Mouse (Mus musculus) stomach, postnatal 0 days (tissue): ENCODE results near the gene Paqr9. TPM values are rescaled to one million over a fixed set of nuclear protein-coding genes. Genes with fewer than 3 reads are reported as not detected.
A peak's percentile ranks its signal among the peaks of the same experiment; 100 is the strongest.

Experiments used
- ATAC-seq: fragments of 200-750 bp; cut with Nextera tagmentation; 2 replicates; pipeline ENCODE4 v1.8.0; 2017; ENCODE audit not compliant: low FRiP score, low TSS enrichment
- DNase-seq: peaks from one replicate; pipeline ENCODE4 v3.0.0-alpha.2; 2016; ENCODE audit warnings: low spot score
- H3K27ac ChIP-seq: fragments of 300-500 bp; sonication (generic); replicated peaks from 2 replicates; pipeline ENCODE4 v1.5.1; 2014; ENCODE audit warnings: mild to moderate bottlenecking, control low read depth
- H3K27me3 ChIP-seq: fragments of 300-500 bp; sonication (generic); 2 replicates; pipeline ENCODE4 v1.6.1; 2014; ENCODE audit warnings: low read length; ENCODE audit not compliant: control insufficient read depth, insufficient read depth
- H3K36me3 ChIP-seq: fragments of 300-500 bp; sonication (generic); 2 replicates; pipeline ENCODE4 v1.6.1; 2014; ENCODE audit warnings: low read length, mixed read lengths; ENCODE audit not compliant: control insufficient read depth, insufficient read depth
- H3K4me1 ChIP-seq: fragments of 300-500 bp; sonication (generic); replicated peaks from 2 replicates; pipeline ENCODE4 v1.6.1; 2014; ENCODE audit warnings: antibody characterized with exemption; ENCODE audit not compliant: control insufficient read depth, insufficient read depth
- H3K4me2 ChIP-seq: fragments of 300-500 bp; sonication (generic); replicated peaks from 2 replicates; pipeline ENCODE4 v1.6.1; 2014; ENCODE audit warnings: low read depth, mild to moderate bottlenecking, control low read depth, moderate library complexity
- H3K4me3 ChIP-seq: fragments of 300-500 bp; sonication (generic); 2 replicates; pipeline ENCODE4 v1.5.1; 2014; ENCODE audit warnings: low read depth, low read length, control low read depth
- H3K9ac ChIP-seq: fragments of 300-500 bp; sonication (generic); 2 replicates; pipeline ENCODE4 v1.6.1; 2014; ENCODE audit warnings: mild to moderate bottlenecking, low read length, control low read depth, mixed read lengths
- H3K9me3 ChIP-seq: fragments of 300-500 bp; sonication (generic); 2 replicates; pipeline ENCODE4 v1.6.1; 2016; ENCODE audit warnings: low read length; ENCODE audit not compliant: control insufficient read depth
- CTCF ChIP-seq: IDR thresholded peaks from 2 replicates; pipeline ENCODE4 v1.5.1; 2016; ENCODE audit warnings: antibody characterized with exemption, low read depth, mild to moderate bottlenecking, moderate library complexity
- EP300 ChIP-seq: optimal IDR thresholded peaks from 2 replicates; pipeline ENCODE3; 2016; ENCODE audit warnings: antibody characterized with exemption
- WGBS: fragments of 180-500 bp; shearing (Covaris S2); extraction: QIAGEN DNeasy Blood & Tissue Kit; methylation state at CpG from one replicate; pipeline ENCODE4 v1.1.7; 2014; 5-methylcytosine and 5-hydroxymethylcytosine counted together
- polyA plus RNA-seq: library from polyadenylated mRNA; unstranded; fragments of >200 nt; fragmentation: Nextera tagmentation; extraction: Ambion mirVana; gene quantifications from 2 replicates; pipeline ENCODE4 v1.2.1, GENCODE M21; 2015

The Paqr9 gene
- polyA plus RNA-seq, 1 experiment from 2014 or later: 0.11 TPM

DNA sequence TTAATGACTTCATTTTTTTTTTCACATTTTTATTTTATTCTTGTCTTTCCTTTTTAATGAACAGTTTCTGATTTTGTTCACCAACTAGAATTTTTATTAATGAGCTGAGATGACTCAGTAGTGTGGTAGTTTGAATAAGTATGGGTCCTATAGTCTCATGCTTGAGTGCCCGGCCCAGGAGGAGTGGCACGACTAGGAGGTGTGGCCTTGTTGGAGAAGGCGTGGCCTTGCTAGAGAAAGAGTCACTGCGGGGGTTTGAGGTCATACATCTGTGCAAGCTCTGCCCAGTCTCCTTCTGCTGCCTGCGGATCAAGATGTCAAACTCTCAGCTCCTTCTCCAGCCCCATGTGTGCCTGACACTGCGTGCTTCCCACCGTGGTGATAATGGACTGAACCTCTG is 28.6 kb downstream of the Paqr9 start:
- no peak for TF ChIP-seq CTCF
- TF ChIP-seq EP300: no peak
- Histone ChIP-seq H3K9me3 (no peaks in the 10 kb centered on the region), H3K36me3 (no peaks in the 10 kb centered on the region), H3K4me1 (no peaks in the 10 kb centered on the region), H3K9ac (no peak overlapping the region), H3K4me2 (no peak overlapping the region), H3K4me3 (no peak overlapping the region), H3K27me3 (no peaks in the 10 kb centered on the region), H3K27ac (no peak overlapping the region)
- ATAC-seq (no peak), DNase-seq (no peak)
- 82% methylated on average over 7 of the region's 7 CpGs for WGBS

- H3K4me3 ChIP-seq: no peak overlapping the region
- H3K9me3 ChIP-seq: no peaks in the 10 kb centered on the region
- H3K27ac ChIP-seq: no peak overlapping the region
- no peak overlapping the region for H3K9ac ChIP-seq
- H3K4me1 ChIP-seq: no peaks in the 10 kb centered on the region
- 78% methylated on average over 4 of the region's 4 CpGs for WGBS
- no peak for DNase-seq
- 0 out of 2 replicates have a peak, but pooled peaks cover 3% of the 10 kb centered on the region for H3K27me3 ChIP-seq
- TF ChIP-seq EP300 (no peak), CTCF (no peak)
- no peaks in the 10 kb centered on the region for H3K36me3 ChIP-seq
- no peak for ATAC-seq
- no peak overlapping the region for H3K4me2 ChIP-seq
Measured at GRCm38 (mm10) chr9:95594291-95594690, 34.8 kb downstream of the Paqr9 start.

DNA sequence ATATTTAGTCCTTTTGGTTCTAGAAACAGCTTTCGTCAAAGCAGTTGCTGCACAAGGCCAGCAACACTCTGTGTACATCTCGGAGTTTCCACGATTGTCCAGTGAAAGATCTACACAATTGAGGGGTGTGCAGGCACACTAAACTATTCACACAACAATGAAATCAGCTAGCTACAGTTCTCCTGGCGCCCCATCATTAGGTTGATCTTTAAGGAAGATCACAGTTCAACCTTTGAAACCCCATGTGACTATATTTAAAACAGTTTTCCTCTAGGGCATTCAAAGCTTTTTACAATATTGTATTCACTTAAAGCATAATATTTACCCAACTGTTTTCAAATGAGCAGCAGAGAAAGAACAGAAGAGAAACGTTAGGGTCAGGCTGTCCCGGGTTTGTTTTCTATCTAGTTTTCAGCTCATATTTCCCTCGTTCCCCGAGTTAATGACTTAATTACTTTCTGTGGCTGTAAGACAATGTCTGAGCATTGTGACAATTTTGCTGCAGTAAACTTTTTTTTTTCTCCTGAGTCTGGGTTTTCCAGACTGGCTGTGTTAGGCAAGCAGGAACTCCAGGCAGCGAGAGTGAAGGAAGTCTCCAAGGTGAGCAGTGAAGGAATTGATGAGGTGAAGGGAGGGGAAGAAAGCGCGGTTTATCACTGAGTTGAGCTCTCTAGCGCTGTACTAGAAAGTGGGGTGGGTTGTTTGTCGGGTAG is 38.2 kb downstream of the Paqr9 start:
- Histone ChIP-seq H3K27me3 (0 out of 2 replicates have a peak, but pooled peaks cover 3% of the 10 kb centered on the region), H3K36me3 (no peaks in the 10 kb centered on the region), H3K4me3 (no peak overlapping the region), H3K27ac (no peak overlapping the region), H3K4me2 (peak overlapping the region; percentile 18), H3K4me1 (no peaks in the 10 kb centered on the region), H3K9me3 (no peaks in the 10 kb centered on the region), H3K9ac (no peak overlapping the region)
- TF ChIP-seq CTCF: no peak
- no peak for TF ChIP-seq EP300
- 35% methylated on average over 13 of the region's 13 CpGs for WGBS
- DNase-seq (no peak), ATAC-seq (no peak)

DNA sequence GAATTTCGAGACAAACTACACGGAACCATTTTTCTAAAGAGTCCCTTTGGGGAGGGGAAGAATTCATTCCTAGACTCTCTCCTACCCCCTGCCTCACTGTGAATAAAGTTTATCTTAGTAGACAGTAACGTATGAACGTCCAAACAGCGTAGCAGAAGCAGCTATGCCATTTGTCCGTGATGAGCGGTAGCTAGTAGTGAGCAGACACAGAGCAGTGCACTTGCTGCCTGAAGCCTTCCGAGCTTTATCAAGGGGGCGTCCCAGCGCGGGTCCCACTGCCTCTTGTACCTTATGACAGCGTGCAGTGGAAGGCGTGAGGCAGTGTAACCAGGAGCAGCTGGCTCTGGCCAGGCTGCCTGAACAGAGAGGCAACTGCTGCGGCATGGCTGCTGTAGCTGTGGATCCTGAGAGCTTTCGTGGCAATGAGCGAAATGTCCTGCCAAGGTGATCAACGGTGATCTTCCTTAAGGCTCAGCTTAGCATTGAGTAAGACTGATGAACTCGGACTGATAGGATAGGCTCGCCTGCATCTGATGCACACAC is 38.8 kb downstream of the Paqr9 start:
- Histone ChIP-seq H3K27ac (no peak overlapping the region), H3K4me3 (no peak overlapping the region; the same call in 1 of the 2 replicates), H3K4me1 (no peaks in the 10 kb centered on the region), H3K27me3 (0 out of 2 replicates have a peak, but pooled peaks cover 3% of the 10 kb centered on the region), H3K4me2 (peak overlapping the region; percentile 18), H3K9me3 (no peaks in the 10 kb centered on the region), H3K36me3 (no peaks in the 10 kb centered on the region), H3K9ac (no peak overlapping the region)
- TF ChIP-seq EP300 (no peak), CTCF (no peak)
- 32% methylated on average over 19 of the region's 19 CpGs for WGBS
- ATAC-seq: no peak
- no peak for DNase-seq

GRCm38 (mm10) chr9:95599399-95599798 is 39.9 kb downstream of the Paqr9 start:
- Histone ChIP-seq H3K27me3 (0 out of 2 replicates have a peak, but pooled peaks cover 3% of the 10 kb centered on the region), H3K9ac (no peak overlapping the region), H3K4me1 (no peaks in the 10 kb centered on the region), H3K4me2 (no peak overlapping the region), H3K4me3 (no peak overlapping the region), H3K36me3 (no peaks in the 10 kb centered on the region), H3K9me3 (no peaks in the 10 kb centered on the region), H3K27ac (no peak overlapping the region)
- peak; percentile 45 for TF ChIP-seq CTCF
- no peak for TF ChIP-seq EP300
- ATAC-seq (no peak), DNase-seq (no peak)
- 84% methylated on average over 4 of the region's 4 CpGs for WGBS

DNA sequence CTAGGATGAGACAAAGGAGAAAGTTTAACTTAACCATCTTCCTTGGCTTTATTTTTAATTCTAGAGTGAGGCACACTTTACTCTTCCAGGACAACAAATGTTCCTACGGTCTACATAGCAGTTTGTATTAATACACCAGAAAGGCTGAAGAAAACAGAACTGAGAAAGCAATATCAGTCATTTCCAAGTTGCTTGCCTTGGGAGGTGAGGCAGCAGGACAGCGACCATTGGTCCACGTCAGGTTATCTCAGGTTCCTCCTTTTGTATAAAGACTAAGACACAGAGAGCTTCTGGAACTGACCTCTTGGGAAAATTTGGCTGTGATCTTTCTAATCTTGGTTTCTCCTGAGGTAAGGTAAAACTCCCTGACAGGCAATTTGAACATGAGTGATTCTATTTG is 43.4 kb downstream of the Paqr9 start:
- Histone ChIP-seq H3K27me3 (no peaks in the 10 kb centered on the region), H3K27ac (no peak overlapping the region), H3K4me1 (no peaks in the 10 kb centered on the region), H3K9me3 (no peaks in the 10 kb centered on the region), H3K36me3 (no peaks in the 10 kb centered on the region), H3K4me3 (no peak overlapping the region), H3K4me2 (no peak overlapping the region), H3K9ac (no peak overlapping the region)
- ATAC-seq: no peak
- TF ChIP-seq CTCF: no peak
- TF ChIP-seq EP300: no peak
- WGBS: 70% methylated on average over 3 of the region's 3 CpGs
- no peak for DNase-seq
